Mouse (Mus musculus): Measurements from ENCODE around the gene Ndufb8.

Gene Ndufb8

DNA sequence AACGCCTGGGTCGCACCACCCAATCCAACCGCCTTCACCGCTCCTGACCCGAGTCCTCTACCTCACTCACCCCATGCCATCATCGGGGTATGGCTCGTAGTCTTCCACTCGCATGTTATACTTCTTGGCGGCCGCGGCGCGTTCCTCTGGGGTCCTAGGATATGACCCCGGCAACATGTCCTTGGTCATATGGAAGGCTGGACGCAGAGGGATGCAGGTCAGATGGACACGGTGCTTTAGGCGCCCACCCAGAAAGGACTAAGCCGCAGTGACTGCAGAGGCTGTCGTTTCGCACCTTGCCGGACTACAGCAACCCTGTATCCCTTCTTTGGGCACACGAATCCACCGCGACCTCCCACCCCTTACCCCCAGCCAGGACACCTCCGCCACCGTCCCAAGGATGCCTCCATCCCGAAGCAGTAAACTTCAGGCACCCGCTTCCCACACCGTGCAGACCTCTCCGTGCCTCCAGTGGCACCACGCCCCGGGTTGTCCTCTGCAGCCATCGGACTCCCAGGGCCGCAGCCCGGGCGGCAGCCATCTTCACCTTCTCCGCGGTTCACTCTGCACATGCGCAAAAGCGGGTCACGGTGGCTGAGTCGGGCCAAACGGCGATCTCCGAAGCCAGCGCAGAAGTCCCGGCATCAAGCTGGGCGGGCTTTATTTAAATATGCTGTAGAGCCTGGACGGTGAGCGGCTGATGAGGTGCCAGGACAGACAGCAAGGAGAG, at the start of gene Ndufb8:
Gene Ndufb8, minus strand, starts transcription at position 580 of the 730 bp plus-strand sequence.
- DNase-seq: peak; percentile 96

DNA sequence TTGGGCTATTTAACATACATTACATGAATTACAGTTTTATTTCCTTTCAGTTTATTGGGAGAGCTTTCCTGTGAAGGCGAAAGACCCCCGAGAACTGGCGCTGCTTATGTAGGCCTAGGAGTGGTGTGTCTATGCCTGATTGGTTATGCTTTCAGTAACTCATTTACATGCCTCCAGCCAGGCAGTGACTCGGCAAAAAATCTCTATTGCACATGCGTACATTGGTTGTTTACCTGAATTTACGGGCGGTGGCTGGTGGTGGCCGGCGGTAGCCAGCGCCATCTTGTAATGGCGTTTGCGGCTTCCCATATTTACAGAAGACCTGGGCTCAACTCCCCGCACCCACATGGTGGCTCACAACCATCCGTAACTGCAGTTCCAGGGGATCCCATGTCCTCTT, 38.9 kb upstream of the Ndufb8 start:
- no peak for DNase-seq

DNA sequence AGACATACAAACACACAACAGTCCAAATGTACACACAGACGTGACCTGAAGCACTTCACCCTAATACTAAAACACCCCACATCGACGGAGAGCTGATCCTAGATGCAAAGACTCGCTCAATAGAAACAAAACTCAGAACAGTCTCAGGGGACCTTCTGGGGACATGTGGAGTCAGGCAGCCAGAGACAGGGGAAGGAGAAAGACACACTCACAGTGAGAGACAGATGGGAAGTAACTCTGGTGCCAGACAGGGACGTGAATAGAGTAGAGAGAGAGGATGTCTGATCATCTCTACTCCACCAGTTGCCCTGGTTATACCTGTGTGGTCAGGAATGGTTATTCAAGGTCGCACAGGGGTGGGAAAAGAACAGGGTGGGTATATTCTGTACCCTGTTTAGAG, 36.4 kb upstream of the Ndufb8 start:
- DNase-seq: no peak

DNA sequence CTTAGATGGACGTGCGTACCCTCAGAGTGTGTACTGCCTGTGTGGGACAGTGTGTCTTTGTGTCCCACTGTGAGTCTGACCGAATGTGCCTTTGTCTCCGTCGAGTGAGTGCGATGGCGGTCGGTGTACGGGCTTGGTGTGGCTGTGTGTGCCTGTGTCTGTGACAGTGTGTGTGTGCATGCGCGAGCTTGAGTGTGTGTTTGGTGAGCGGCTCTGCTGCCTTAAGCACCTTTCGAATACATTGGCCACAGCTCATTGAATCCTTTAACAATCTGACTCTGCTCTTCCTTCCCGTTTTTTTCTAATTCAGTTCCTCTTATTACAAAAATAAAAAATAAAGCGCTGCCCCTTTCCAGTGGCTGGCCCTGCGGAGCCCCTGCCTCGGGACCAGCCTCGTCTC, 35.8 kb upstream of the Ndufb8 start:
- no peak for DNase-seq

DNA sequence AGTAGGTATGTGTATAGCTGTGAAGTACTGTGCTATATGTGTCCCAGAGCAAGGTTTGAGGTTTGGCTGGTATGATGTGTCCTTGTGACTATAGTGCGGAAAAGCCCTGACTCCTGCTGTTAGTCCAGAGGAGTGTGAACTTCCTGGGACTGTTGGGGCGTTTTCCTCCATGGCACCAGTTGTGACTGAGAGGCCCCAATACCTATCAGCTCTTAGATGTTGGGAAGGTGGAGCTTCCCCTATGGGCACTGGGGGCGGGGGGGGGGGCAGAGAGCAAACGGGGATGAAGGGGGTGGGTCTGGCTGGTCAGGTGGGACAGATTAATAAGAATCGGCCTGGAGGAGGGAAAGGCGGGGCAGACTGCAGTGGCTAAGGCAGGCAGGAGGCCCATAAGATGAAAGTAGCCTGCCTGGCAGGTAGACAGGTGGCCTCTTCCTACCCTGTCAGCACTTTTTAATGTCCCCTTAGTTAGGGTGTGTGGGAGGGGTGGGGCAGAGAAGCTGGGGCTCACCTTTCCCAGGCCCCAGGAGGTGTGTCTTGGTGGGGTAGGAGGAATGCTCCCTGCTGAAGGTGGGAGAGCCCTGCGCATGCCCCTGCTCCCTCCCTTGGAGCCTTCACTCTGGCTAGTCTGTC, 34.5 kb upstream of the Ndufb8 start:
- DNase-seq: no peak

DNA sequence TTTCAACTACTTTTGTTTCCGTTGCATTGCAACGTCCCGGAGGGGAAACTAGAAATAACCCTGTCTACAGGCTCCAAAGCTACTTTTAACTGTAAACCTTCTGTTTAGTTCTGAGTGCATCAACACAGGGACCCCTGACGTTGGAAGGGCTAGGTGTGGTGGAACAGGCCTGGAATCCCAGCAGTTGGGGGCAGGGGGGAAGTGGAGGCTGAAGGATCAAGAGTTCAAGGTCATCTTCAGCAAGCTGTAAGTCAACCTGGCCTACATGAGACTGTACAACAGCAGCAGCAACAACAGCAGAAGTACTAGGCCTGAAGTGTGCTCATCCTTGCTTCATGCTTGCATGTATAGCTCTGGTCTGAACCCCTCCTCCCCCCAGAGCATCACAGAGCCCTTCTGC, 32.8 kb upstream of the Ndufb8 start:
- DNase-seq: no peak

DNA sequence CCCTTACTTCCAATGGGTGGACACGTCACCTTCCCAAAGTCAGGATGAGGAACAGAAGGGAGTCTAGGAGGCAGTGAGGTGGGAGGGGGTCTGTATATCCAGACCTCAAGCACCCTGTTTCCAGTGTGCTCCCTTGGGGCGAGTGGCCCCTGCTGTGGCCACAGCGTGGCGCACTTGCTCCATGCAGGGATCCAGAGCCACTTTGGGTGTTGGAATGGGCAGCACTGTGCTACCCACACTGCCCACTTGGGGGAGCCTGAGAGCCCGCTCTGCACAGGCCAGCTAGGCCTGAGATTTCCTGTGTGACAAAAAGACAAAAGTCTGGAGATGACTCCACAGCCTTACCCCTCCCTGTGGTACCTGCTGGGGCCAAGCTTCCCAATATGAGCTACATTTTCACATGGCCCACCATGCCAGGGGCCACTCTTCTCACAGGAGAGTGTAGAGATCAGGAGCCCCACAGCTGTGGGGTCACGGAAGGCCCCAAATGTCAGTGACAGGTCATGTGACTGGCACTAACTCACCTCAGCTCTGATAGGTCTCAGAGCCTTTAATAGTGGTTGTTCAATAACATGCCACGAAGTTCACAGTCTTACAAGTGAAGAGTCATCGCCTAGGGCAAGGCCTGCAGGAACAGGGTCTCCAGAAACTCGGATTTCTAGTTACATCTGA, 27.5 kb upstream of the Ndufb8 start:
- peak; percentile 89 for DNase-seq

DNA sequence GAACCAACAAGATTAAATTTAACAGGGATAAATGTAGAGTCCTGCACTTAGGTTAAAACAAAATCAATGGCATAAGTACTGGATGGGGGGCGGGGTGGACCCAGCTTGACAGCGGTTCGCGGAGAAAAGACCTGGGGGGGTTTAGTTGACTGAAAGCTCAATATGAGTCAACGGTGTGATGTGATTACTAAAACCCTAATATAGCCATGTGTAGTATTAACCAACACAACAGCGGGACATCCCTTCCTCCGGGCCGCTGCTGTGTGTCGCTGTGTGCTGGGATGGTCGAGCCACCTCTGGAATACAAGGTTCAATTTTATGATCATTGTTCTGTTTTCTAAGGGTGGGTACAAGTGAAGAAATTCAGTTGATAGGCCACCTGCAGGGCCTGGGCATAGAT, 26.9 kb upstream of the Ndufb8 start:
- no peak for DNase-seq

DNA sequence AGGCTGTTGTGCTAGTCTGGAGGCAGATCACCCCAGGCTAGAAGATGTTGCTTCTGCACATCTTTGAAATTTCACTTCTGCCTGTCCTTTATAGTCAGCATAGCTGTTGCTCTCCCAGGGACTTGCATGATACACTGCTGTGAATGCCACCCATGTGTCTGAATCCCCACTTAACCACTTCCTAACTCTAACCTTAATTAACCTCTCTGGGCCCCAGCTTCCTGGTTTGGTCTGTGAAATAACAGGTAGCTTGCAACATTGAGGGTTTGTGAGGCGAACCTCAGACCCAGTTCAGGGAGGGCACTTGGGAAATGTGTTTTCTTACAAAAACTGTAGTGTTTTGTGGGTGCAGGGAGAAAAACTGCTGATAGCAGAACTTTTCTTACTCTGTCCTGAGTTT, 22.8 kb upstream of the Ndufb8 start:
- DNase-seq: no peak

DNA sequence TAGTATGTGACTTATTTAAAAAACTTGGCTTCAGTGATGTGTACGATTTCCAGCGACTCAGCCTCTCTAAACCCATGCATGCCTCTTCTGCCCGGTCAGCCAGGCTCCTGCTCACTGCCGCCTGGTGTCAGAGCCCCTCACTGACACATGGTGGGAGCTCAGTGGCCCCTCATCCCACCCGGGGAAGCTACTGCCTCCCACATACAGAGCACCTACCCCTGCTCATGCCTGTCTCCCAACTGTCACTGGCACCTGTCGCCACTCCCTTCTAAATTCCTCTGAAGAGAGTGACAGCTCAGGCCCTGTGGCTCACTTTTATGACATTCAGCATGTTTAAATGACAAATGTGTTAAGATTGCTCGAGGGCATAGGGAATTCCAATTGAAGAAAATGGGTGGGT, 21.0 kb upstream of the Ndufb8 start:
- DNase-seq: no peak

DNA sequence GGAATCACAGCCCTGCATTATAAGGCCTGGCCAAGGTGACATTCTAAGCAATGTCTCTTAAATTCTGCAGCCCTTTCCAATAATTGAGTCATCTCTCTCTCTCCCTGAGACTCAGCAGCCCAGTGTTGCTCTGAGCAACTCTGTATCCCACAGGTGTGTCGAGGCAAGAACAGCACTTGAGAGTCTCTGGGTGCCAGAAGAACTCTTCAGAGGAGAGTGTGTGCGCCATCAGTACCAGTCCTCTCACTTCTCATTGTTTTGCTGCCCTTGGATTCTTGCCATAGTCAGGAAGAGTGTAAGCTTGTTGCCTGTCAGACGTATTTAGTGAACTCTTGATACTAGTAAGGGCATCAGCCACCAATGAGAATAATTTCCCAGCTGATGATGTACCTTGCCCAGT, 12.5 kb upstream of the Ndufb8 start:
- no peak for DNase-seq

DNA sequence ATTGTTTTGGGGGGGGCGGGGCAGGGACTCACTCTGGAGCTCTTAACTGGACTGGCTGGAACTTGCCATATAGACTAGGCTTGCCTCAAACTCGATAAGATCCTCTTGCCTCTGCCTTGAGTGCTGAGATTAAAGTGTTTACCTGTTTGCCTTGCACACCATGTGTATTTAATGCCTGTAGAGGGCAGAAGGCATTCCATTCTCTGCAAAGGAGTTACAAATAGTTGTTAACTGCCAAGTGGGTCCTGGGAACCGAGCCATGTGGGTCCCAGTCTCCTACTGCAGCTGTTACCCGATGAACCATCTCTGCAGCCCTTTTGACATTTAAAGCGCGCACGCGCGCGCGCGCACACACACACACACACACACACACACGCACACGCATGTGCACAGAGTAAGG, 8.8 kb upstream of the Ndufb8 start:
- no peak for DNase-seq

DNA sequence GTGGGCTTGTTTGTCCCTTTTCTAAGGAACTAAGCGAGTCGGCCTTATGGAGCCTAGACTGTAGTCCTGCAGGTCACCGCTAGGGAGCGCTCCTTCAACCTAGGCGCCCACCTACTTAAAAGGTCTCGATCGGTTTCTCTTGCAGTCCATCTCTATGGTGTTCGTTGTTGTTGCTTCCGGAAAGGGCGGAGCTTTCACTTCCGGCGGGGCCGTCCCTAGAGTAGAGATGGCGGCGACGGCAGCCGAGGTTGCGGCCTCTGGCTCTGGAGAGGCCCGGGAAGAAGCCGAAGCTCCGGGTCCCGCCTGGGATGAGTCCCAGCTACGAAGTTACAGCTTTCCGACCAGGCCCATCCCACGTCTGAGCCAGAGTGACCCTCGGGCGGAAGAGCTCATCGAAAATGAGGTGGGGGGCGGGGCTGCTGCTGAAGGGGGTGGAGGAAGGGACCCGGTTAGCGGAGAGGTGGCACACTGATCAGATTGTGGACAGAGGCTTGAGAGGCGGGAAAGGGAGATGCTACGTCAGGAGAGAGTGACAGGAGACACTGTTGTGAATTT, 7.5 kb upstream of the Ndufb8 start, which contains the start of gene Hif1an:
Gene Hif1an, plus strand, starts transcription at position 199 of the 555 bp plus-strand sequence.
- DNase-seq: peak; percentile 90

DNA sequence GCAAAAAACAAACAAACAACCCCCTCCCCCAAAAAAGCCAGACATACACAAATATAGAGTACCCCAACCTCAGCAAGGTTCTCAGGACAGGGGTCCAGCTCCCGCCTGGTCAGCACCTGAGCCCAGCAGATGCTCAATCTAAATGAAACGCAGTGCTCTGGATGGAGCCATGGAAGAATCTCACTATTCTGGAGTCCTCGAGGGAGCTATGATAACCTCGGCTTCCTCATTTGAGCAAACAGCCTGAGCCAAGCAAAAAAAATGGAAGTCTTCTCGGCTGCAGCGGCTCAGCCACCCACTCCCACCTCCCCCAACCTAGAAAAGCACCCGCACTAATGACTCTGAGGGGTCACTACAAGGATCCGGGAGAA, 765 bp downstream of the Ndufb8 start:
- DNase-seq: no peak

DNA sequence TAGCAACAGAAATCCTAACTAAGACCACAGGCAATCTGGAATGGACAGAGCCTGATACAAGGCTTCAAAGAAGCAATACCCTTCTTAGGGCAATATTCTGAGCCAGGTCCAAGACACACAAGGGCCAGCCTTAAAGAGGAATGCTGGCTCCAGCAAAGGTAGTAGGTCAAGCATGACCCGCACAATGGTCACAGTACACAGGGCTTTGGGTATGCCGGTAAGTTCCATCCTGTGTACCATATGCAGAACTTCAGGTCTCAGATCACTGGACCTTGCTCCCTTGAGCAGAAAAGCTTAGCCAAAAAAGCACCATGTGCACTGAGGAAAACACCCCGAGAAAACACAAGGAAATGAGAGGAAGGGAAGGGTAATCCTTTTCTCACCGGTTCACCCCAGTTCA, 2.0 kb downstream of the Ndufb8 start:
- no peak for DNase-seq

DNA sequence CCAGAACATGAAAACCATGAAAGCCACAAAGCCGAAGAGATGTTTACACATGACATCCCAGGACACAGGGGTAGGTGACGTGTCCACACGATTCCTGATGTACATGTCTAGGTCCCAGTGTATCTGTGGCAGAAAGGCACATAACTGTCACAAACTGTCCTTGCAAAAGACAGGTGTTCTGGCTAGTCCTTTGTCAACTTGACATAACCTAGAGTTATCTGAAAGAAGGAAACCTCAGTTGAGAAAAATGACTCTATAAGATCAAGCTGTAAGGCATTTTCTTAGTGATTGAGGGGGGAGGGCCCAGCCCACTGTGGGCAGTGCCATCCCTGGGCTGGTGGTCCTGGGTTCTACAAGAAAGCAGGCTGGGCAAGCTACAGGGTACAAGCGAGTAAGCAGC, 2.5 kb downstream of the Ndufb8 start, which contains the start of gene Gm20538:
Gene Gm20538, minus strand, starts transcription at position 101 of the 400 bp plus-strand sequence.
- no peak for DNase-seq

DNA sequence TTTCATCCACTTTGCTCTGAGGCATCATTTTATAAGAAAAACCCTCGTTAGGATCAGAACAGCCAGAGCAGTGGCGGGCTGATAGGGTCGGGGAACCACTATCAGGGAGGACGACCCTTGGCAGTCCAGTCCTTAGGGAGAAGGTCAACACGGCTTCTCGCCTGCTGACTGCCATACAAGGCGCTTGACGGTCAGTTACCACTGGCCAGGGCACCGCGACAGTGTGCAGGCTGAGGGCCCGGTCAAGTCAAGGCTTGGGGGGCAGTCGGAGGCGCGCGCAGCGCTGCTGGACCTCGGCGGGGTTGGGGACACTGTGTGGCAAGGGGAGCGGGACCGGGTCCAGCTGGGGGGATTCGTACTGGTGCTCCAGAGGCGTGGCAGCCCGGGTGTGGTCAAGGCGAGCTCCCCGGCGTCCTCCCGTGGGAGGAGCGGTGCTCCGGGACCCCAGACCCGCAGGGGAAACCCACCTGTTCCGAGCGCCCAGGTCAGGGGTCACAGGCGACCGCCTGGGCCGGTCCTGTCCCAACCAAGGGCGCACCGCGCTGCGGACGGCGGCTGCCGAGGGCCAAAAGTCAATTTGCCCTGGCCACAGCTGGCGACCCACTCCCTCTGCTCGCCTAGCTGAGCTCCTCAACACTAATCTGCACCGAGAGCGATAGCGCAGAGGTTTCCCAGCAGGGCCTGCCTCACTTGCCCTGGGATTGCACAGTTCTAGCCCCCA, 9.8 kb downstream of the Ndufb8 start, which contains the start of gene Sec31b:
Gene Sec31b, minus strand, starts transcription at position 544 of the 721 bp plus-strand sequence.
- DNase-seq: no peak

DNA sequence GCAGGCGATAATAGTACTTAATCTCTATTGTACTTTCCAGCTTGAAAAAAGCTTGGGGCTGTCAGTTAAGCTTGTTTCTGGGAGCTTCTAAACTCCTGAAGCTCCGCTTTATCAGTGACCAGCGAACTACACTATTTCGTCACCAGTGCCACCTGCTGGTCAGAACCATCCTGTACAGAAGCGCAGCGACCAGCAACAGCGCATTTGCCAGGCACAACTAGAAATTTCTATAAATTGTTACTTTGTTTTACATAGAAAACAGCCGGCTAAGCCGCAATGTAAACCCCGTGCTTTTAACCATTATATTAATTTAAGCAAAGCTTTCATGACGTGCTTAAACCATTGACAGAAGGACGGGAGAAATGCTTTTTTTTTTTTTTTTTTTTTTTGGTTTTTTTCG, 10.5 kb downstream of the Ndufb8 start:
- peak; percentile 56 for DNase-seq

DNA sequence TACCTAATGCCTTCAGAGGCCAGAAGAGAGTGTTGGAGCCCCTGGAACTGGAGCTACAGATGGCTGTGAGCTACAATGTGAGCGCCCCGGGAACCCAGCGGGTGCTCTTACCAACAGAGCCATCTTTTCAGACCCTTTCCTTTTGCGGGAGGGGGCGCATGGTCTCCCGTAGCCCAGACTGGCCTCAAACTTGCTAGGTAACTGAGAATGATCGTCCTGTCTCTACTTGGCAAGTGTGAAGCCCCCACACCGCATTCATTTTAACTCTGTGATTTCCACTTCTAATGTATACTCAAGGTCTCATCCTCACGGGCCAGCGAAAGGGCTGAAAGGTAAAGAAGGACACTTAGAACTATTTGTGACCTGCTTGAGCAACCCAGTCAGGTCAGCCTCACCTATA, 10.9 kb downstream of the Ndufb8 start:
- no peak for DNase-seq

DNA sequence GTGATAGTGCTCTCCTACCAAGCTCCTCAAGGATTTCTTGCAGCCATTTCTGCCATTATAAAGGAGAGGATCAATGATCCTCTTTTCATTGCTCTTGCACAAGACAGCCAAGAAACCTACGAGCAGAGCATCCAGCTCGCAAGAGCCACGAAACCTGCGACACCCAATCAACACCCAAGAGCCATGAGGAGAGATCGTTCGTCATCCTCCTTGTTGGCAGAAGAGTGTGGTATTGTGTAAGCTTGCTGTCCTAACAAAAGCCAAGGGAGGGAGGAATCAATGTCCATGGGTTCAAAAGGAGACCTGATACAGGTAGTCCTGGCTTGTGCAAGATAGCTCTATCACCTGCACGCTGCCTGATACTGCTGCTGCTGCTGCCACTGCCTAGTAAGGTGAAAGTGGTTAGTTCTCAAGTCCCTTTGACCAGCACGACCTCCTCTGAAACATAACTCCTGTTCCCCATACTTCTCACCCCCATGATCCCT, 12.5 kb downstream of the Ndufb8 start:
- no peak for DNase-seq

DNA sequence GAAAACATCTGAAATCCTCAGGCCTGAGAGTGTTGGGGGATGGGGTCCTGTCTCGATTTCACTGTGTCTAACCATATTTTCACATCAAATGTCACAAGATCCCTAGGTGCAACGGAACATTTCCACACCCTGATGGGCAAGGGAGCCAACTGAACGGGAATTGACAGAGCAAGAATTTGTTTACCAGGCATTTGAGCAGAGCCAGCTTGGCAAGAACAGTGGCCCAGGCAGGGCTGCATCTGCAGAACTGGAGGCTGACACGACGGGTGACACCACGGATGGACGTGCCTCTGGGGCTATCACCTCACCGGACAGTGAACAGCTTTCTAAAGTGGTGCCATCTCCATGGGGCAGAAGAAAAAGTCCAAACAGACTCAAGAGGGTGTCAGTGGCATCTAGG, 17.8 kb downstream of the Ndufb8 start:
- DNase-seq: no peak

DNA sequence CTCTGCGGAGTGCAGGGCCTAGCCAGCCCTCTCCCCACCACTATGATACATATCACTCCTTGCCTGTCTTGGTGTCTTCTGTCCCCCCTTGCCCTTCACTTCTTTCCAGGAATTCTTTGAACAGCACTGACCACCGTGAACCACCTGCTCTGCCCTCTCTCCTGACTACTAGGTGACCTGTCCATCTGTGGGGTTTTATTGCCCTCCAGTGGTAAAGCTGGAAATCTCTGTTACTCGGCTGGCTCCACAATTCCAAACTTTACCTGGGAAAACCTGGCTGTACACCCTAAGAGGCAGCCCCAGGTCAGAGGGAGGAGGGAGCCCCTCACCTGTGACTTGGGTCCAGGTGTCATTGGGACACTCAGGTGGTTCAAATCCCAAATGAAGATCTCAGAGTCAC, 19.9 kb downstream of the Ndufb8 start:
- no peak for DNase-seq

DNA sequence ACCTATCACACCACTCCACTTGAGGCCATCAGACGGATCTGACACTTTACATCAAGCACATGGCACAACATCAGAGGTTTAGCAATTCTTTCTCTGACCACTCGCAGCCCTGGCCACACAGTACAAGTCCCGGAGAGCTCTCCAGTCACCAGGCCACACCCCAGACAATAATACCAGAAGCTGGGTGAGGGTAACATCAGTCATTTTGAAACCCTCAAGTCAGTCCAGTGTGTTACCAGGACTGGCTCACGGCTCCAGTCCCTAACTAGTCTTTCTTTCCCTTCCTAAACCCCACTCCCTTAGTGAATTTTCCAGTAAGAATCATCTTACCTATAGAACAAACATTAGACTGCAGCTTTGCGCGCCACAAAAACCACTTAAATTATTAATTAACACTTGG, 25.2 kb downstream of the Ndufb8 start:
- DNase-seq: no peak
